Mouse (Mus musculus) cerebellum, adult 11-12 months (tissue): Measurements from ENCODE around the gene Nr1d1.

ENCODE experiments used
- DNase-seq: peaks from one replicate; pipeline ENCODE4 v3.0.0; 2022

Nr1d1 gene

DNA sequence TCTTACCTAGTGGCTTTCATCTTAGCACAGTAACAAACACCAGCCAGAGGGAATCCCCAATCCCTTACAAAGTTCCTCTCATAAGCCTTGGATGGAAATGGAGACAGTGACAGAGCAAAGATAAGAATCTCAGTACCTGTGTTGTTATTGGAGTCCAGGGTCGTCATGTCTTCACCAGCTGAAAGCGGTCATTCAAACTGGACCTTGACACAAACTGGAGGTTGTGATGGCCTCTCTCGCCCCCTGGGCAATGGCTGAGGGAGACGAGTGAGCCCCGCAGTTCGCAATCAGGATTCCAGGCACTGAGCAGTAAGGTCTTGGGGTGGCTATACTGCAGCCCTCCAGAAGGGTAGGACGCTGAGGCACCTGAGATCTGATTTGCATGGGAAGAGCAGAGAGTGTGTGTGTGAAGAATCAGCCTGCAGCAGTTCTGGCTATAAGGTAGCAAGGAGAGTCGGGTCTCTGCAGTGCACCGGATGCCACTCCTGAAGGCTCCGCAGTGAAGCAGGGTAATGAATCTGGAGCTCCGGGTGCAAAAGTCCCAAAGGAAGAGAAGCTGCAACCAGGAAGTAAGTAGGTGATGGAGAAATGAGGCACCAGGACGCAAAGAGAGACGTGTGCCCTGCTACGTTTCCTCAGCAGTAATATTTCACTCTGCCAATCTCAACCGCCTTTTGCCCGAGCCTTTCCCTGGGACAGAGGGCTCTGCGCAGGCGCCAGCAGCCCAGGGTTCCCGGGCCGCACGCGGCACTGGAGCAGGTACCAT is at the start of gene Nr1d1:
Gene Nr1d1, minus strand, starts transcription at position 752 of the 766 bp plus-strand sequence.
- DNase-seq = no peak

DNA sequence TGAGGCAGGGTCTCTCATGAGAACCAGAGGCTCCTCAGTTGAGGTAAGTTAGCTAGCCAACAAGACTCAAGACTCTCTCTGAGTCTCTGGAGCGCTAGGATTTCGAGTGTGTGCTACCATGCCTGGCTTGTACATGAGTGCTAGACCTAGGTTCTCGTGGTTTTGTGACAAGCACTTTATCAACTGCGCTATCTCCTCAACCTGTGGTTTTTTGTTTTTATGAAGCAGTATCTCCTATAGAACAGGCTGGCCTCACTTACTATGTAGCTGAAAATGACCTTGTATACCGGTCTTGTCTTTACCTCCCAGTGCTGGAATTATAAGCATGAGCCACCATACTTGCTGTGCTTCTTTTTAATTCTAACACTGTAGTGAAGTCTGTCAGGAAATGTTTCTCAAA is 45.8 kb upstream of the Nr1d1 start:
- DNase-seq = no peak

DNA sequence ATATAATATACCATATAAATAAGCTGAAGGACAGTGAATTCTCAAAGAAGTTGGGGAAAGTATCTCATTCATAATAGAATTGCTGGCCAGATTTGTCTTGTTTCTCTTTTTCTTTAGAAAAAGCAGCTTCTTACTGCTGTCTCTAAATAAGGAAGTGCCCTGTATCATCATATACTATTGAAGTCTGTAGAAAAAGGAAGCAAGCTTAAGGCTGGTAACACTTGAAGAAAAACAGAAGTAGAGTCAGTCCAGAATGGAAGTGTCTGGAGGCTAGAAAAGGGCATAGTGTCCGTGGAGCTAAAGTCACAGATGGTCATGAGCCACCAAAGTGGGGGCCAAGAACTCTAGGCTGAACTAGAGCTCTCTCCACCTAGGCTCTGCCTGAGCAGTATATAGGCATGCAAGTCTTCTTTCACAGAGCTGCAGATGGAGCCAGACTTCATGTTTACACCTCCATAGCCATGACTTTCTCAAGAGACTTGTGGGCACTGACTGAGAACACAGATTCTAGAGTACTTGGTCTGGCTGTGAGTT is 41.6 kb upstream of the Nr1d1 start:
- no peak for DNase-seq

GRCm38 (mm10) chr11:98810686-98811085 is 35.6 kb upstream of the Nr1d1 start:
- no peak for DNase-seq

DNA sequence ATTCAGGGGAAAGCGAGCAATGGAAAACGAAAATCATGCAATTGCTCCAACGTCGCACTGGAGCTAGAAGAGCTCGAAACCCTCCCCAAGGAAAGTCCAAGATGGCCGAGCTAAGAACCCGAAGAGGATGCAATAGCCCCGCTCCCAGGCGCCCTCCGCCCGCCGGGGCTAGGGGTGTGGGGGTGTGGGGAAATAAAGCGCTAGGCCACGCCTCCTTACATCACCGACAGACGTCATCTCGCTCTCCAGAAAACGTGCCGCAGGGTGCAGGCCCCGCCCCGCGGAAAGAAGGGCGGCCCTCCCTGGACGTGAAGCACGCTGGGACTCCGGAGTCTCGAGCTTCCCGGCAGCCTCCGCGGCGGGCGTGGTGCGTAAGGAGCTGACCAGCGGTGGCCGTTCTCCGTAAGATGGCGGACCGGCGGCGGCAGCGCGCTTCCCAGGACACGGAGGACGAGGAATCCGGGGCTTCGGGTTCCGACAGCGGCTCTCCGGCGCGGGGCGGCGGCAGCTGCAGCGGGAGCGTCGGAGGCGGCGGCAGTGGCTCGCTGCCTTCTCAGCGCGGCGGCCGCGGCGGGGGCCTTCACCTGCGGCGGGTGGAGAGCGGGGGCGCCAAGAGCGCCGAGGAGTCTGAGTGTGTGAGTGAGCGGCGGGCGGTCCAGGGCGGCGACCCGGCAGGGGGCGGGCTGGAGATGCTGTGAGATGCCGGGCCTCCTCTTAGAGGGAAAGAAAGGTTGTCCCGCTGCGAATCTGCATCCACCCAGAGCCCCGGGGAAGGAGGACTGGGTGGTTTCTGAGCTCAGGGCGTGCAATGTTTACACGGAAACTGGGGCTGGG is 34.5 kb upstream of the Nr1d1 start:
- DNase-seq = peak; percentile 99

DNA sequence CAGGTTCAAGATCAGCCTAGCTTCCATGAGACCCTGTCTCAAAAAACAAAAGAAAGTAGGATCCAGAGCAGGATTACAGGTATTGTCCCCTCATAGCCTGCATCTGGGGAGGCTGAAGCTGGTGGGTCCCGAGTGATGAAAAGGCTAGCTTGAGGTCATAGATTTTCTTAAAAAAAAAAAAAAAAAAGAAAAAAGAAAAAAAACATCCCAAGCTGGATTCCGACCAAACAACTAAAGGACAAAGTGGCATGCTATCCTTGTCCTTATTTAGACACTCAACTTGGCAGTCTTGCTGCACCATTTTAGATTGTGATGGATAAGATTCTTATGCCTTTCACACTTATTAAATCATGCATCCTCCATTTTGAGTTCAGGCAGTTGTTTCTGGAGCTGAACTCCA is 33.3 kb upstream of the Nr1d1 start:
- no peak for DNase-seq

DNA sequence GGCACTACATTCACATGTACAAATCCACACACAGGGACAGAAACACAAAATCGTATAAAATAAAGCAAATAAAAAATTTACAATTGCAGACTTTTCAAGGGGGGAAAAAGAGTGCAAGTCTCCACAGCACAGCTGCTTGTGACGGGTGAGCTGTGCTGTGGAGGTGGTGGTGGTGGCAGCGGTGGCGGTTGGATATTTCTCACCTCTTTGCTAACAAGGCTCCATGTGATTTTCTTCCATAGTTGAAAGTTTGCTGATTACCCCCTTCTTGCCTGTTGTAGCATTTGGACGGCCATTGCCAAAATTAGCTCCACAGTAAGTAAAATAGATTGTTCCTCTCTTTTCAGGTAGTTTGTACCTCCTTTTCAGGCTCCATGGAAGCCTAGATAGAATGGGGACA is 29.5 kb upstream of the Nr1d1 start, which contains the start of gene Casc3:
Gene Casc3, plus strand, starts transcription at position 301 of the 400 bp plus-strand sequence.
- no peak for DNase-seq

DNA sequence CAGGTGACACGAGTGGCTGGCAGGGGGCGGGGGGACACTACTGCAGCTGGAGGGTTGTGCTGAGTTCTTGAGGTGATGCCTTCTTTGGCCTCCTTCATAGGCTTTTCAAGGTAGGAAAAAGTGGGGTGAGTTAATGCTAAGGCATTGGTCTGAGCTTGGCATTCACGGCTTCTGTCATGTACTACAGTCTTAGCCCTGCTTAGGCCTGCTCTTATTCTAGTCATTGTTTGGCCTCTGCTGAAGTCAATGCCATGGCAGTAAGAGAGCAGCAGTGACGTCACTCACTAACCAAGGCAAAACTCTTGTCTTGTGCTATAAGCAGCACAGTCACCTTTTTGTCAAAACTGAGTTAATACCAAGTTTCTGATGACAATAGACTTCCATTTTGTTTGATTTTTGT is 22.8 kb upstream of the Nr1d1 start:
- DNase-seq = no peak

GRCm38 (mm10) chr11:98797306-98797705 is 22.2 kb upstream of the Nr1d1 start:
- DNase-seq = peak; percentile 59

- no peak for DNase-seq
Observed at GRCm38 (mm10) chr11:98796515-98797216, 21.5 kb upstream of the Nr1d1 start.

DNA sequence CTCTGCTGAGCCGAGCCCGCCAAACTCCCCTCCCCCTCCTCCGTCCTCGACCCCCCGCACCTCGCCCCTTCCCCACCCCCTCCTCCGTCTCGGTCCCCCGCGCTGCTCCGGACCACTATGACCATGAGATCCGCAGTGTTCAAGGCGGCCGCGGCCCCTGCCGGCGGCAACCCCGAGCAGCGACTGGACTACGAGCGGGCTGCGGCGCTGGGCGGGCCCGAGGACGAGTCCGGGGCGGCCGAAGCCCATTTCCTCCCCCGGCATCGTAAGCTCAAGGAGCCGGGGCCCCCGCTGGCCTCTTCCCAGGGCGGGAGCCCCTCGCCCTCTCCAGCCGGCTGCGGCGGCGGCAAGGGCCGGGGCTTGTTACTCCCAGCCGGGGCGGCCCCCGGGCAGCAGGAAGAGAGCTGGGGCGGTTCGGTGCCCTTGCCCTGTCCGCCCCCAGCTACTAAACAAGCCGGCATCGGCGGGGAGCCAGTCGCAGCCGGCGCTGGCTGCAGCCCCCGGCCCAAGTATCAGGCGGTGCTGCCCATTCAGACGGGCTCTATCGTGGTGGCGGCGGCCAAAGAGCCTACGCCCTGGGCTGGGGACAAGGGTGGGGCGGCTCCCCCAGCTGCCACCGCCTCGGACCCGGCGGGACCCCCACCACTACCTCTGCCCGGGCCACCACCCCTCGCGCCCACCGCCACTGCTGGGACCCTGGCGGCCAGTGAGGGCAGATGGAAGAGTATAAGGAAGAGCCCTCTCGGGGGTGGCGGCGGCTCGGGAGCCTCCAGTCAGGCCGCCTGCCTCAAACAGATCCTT is 20.8 kb upstream of the Nr1d1 start:
- peak; percentile 78 for DNase-seq

DNA sequence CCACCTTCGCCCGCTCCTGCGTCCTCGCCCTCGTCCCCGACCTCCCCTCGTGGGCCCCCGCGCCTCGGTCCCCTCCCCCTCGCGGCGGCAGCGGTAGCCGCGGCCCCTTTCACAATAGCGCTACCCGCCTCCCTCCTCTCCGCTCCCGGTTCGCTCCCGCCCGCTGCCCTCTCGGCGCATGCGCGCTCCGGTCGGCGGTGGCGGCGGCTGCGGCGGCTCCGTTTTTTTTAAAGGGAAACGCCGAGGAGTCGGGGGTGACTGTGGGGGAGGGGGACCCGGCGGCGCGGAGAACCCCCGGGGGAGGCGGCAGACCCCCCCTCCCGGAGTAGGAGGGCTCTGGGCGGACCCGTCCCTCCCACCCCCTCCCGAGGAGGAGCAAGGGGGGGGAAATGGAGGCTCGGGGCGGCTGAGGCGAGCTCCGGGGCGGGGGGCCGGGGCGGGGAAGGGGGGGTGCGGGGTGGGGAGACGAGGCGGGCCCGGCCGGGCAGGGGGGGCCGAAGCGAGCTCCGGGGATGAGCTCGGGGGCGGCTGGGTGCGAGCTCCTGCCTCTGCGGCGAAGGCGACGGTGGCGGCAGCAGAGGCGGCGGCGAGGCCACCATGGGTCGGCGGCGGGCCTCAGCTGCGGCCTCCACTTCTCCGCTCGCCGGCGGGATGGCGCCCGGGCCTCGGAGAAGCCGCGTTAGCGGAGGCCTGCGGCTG is 20.0 kb upstream of the Nr1d1 start, which contains the start of gene Msl1:
Gene Msl1, plus strand, starts transcription at position 502 of the 699 bp plus-strand sequence.
- peak; percentile 93 for DNase-seq

- DNase-seq = peak; percentile 86
Observed at GRCm38 (mm10) chr11:98794469-98795014, 19.4 kb upstream of the Nr1d1 start.

DNA sequence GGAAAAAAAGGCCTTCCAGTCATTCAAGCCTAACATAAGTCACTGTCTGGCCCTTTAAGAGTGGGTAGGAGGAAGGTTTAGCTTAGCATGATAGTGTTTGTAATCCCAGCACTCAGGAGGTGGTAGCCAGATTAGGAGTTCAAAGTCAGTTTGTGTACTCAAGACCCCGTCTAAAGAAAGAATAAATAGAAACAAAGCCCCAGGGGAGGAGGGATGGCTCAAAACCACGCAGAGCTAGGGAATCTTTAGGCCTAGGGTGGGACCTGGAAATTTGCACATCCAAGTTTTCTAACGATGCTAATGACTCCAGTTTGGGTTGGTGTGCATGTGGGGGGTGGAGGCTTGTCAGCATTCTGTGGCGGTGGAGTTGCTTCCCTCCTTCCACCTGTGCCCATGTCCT is 16.9 kb upstream of the Nr1d1 start:
- no peak for DNase-seq

- no peak for DNase-seq
Observed at GRCm38 (mm10) chr11:98791448-98791847, 16.3 kb upstream of the Nr1d1 start.

GRCm38 (mm10) chr11:98790631-98791205 is 15.6 kb upstream of the Nr1d1 start:
- no peak for DNase-seq

DNA sequence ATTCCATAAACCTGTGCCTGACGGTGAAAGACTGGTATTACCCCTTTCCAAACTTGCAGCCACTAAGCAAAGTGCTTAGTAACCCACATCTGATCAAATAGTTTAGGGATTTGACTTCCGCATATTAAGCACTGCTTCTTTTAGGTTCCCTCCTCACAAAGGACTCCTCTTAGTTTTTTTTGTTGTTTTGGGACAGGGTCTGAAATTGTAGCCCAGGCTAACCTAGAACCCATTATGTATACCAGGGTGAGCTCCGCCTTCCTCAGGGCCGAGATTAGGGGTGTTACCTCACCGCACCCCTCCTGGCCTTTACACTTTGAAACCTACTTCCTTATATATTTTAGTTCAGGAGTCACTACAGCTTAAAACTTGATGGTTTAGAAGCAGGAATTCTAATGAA is 14.7 kb upstream of the Nr1d1 start:
- peak; percentile 19 for DNase-seq

GRCm38 (mm10) chr11:98789219-98789807 is 14.2 kb upstream of the Nr1d1 start:
- peak; percentile 58 for DNase-seq

DNA sequence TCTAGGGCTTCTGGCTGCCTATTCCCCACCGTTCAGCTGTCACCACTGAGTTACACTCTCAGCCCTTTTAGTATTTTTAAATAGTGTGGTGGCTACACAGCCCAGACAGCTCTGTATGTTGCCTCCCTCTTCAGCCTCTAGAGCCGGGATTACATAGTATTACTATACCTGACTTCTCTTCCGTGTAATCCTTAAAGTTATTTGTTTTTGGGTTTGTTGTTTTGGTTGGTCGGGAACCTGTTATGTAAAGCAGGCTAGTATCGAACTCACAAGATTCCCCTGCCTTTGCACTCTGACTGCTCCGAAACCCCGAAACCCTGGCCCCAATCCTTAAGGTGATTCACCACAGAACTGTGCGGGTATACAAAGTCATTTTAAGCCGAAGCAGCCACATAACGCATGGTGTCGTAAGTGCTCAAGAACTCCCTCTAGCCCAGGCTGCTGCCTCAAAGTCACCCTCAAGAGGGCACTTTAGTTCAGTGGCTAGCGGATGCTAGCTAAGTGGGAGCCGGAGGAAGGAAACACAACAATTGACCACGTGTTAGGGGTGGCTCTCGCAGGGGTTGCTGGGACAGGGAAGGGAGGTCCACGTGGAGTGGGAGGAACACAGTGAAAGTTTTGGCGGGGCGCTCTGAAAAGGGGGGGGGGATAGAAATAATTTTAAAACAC is 13.6 kb upstream of the Nr1d1 start:
- DNase-seq = peak; percentile 88

DNA sequence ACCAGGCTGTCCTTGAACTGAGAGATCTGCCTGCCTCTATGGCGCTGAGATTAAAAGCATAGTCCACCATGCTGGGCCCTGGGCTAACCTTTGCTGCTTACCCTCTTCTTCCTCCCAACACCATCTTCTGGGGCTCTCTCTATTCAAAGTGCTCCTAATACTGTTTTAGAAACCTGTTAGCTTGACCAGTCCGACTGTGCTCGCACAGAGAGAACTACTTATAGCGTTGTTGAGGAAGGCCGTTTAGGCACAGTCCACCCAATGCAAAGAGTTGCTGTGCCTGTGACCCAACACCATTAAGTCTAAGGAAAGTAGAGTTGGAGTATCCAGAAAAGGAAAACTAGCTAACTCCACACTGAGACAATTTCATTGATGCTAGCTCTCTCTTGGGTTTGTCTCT is 13.0 kb upstream of the Nr1d1 start:
- peak; percentile 35 for DNase-seq
